Comparison of ENCODE assay signal across 20 mouse cellular contexts in genomic region chr14:27233656-27234055, GRCm38 (mm10).
DNase-seq lines count a peak whose midpoint lies in the region; ATAC-seq lines count a peak whose summit lies in the region.
"Had no signal": no experiment of that assay in that cellular context is flagged by ENCODE, and none has a peak within 500 bp of the region (broad histone marks: within the 10 kb centered on the region; RNA-seq: fewer than 3 reads in every experiment).

No protein-coding gene starts in this region.

- peak; percentile 36 for DNase-seq in CD4-positive, CD25-positive, alpha-beta regulatory T cell, adult 2 months (ENCODE audit: low read depth, low spot score)
- DNase-seq in CD4-positive helper T cell, adult 2 months (ENCODE audit: low read depth, low spot score) = peak; percentile 52
- DNase-seq in induced T-regulatory cell, adult 2 months (ENCODE audit: low read depth) = peak; percentile 72
- DNase-seq in naive thymus-derived CD4-positive, alpha-beta T cell, adult 2 months (ENCODE audit: low read depth) = peak; percentile 37
- no peak for DNase-seq in right cerebral cortex, postnatal 36 days (ENCODE audit: low spot score in 2 of 2)
- DNase-seq in adrenal gland, adult (ENCODE audit: inconsistent age in 2 of 2, low spot score in 1 of 2) = no peak
- DNase-seq in left cerebral cortex, postnatal 36 days (ENCODE audit: low spot score in 2 of 2) = no peak
- DNase-seq: adrenal gland, adult 8-10 months; adrenal gland, postnatal 10 days; adrenal gland, postnatal 14 days; adrenal gland, postnatal 25 days; adrenal gland, postnatal 36 days; cerebellum, adult 11 months; cerebellum, adult 11-12 months; cerebellum, adult 18-20 months; cerebellum, adult 2 months; cerebellum, adult 8-10 months; cerebellum, adult 9-10 months had no signal

- no peak for ATAC-seq in CD4-positive, CD25-positive, alpha-beta regulatory T cell, adult 4 months
- ATAC-seq: Patski had no signal

- intact Hi-C loops in left cerebral cortex, postnatal 36 days (cut with DNase I) = no loop called here

Comparison
In these comparisons a context has a peak if more than half of its experiments do, and no peak if none do; other contexts are left out.
1. DNase-seq: peak in CD4-positive, CD25-positive, alpha-beta regulatory T cell, adult 2 months (single experiment), CD4-positive helper T cell, adult 2 months (single experiment), induced T-regulatory cell, adult 2 months (single experiment) and naive thymus-derived CD4-positive, alpha-beta T cell, adult 2 months (single experiment); none in right cerebral cortex, postnatal 36 days (0 of 2), adrenal gland, adult (0 of 2) and left cerebral cortex, postnatal 36 days (0 of 2).